Mouse (Mus musculus): ENCODE measurements around the gene Cks1b. TPM values are rescaled to one million over a fixed set of nuclear protein-coding genes. Genes with fewer than 3 reads are reported as not detected.

Cks1b gene
- polyA plus RNA-seq, 1 experiment, result 11.7 TPM

DNA sequence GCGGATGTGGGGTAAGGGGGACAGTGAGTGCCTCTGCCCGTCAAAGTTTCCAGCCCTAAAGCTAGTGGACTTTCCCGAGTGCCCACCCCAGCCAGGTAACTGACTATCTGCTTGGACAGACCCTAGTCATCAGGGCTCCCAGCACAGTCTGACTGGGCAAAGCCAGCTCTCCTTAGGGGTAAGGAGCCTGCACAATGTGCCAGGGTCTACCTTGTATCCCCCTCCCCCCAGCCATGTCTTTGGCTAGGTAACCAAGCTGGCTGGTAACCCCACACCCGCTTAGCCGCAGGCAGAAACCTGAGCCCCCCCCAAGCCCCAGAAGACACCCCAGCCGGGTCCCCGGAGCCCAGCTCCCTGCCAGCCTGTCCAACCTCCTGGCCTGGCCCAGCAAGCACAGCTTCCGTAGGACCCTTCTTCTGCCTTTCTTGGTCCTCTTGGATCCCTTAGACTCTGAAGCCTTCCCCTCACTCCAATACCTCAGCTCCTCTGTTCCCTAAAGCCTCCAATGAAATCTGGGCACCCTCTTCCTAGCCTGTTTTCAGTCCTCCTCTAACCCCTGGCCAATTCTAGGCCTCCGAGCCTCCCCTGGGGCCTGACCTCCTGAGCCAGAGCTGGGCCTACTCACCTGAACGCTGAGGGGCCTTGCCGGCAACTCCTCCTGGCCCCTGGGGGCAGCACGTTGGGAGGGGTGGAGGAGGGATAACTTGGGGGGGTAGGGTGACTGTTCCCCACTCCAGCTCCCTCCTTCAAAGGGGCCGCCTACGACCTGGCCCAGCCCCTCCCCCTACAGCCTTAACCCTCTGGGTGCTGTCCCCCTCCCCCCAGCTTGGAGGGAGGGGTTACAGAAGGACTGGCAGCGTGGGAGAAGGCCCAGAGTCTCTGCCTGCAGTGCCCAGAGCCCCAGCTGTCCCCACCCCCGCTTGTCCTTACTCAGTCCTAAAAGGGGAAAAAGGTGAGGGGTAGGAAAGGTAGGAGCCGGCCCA lies 31.5 kb downstream of the Cks1b start:
- TF ChIP-seq CTCF (IDR thresholded peaks at IDR 0.05; ENCODE audit: insufficient read depth, low read length) (no peak), POLR2A (IDR thresholded peaks at IDR 0.05; ENCODE audit: borderline replicate concordance, extremely low read depth, low read depth, low read length) (no peak)
- peak; percentile 13 for DNase-seq
- WGBS, result 62% methylated on average over 17 of the region's 17 CpGs
- H3K4me1 ChIP-seq (ENCODE audit: control insufficient read depth, insufficient read depth, low read length), result peaks cover 24% of the 10 kb centered on the region
- H3K4me3 ChIP-seq (replicated peaks; ENCODE audit: extremely low read depth, low read depth, low read length), result peak overlapping the region; percentile 23

DNA sequence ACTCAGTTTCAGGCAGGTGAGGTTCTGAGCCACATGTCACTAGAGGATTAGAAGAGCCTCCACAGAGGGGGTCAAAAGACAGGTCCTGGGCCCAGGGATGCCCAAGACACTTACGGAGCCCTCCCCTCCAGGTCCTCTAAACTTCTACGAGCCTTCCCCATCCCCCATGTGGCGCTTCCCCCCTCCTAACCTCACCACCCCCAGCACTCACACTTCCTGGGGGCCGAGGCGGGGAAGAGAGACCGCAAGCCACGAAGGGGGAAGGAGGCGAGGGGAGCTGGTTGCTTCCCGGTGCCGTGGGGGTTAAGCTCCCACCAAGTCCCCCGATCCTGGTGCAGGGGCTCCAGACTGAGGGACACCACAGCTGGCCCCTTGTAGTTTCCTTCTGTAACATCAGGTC lies 32.7 kb downstream of the Cks1b start:
- Histone ChIP-seq H3K4me1 (ENCODE audit: control insufficient read depth, insufficient read depth, low read length) (peaks cover 17% of the 10 kb centered on the region), H3K4me3 (replicated peaks; ENCODE audit: extremely low read depth, low read depth, low read length) (no peak overlapping the region)
- TF ChIP-seq POLR2A (IDR thresholded peaks at IDR 0.05; ENCODE audit: borderline replicate concordance, extremely low read depth, low read depth, low read length) (no peak), CTCF (IDR thresholded peaks at IDR 0.05; ENCODE audit: insufficient read depth, low read length) (no peak)
- 46% methylated on average over 11 of the region's 11 CpGs for WGBS
- peak; percentile 13 for DNase-seq

- TF ChIP-seq CTCF (IDR thresholded peaks at IDR 0.05; ENCODE audit: insufficient read depth, low read length) (no peak), POLR2A (IDR thresholded peaks at IDR 0.05; ENCODE audit: borderline replicate concordance, extremely low read depth, low read depth, low read length) (no peak)
- H3K4me3 ChIP-seq (replicated peaks; ENCODE audit: extremely low read depth, low read depth, low read length), result no peak overlapping the region
- WGBS, result 66% methylated on average over 12 of the region's 12 CpGs
- peaks cover 14% of the 10 kb centered on the region for H3K4me1 ChIP-seq (ENCODE audit: control insufficient read depth, insufficient read depth, low read length)
- peak; percentile 23 for DNase-seq
These were observed 33.7 kb downstream of the Cks1b start for GRCm38 (mm10) chr3:89384331-89385076.

DNA sequence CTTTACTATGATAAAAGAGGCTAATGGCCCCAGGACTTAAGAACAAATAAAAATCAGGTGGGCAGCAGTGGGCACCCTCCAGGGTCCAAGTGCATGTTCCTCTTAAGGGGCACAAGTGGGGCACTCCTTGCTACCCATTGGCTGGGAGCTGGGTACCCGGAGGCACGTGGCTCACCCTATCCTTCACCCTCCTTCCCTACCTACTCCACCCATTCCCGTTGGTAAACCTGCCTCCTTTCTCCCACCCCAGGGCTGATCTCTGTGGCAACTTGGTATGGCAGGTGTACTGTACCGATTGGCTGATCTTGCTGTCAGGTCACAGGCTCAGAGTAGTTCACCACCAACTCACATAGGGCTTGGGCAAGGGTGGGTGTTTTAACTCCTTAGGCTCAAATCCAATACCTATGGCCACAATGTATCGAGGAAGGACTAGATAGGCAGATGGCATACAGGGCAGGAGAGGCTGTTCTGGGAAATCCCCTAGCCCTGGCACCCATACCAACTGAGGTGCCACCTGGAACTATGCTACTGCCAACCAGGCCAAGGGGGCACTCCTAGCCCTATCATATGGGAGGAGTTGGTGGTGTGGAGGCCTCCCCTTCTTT lies 34.4 kb downstream of the Cks1b start:
- DNase-seq, result peak; percentile 22
- WGBS, result 64% methylated on average over 5 of the region's 5 CpGs
- Histone ChIP-seq H3K4me1 (ENCODE audit: control insufficient read depth, insufficient read depth, low read length) (peaks cover 14% of the 10 kb centered on the region), H3K4me3 (replicated peaks; ENCODE audit: extremely low read depth, low read depth, low read length) (no peak overlapping the region)
- no peak for TF ChIP-seq CTCF (IDR thresholded peaks at IDR 0.05; ENCODE audit: insufficient read depth, low read length)

GRCm38 (mm10) chr3:89382950-89383349 lies 35.2 kb downstream of the Cks1b start:
- Histone ChIP-seq H3K4me1 (ENCODE audit: control insufficient read depth, insufficient read depth, low read length) (peaks cover 14% of the 10 kb centered on the region), H3K4me3 (replicated peaks; ENCODE audit: extremely low read depth, low read depth, low read length) (no peak overlapping the region)
- WGBS, result 69% methylated on average over 5 of the region's 5 CpGs
- TF ChIP-seq POLR2A (IDR thresholded peaks at IDR 0.05; ENCODE audit: borderline replicate concordance, extremely low read depth, low read depth, low read length), result no peak
- TF ChIP-seq CTCF (IDR thresholded peaks at IDR 0.05; ENCODE audit: insufficient read depth, low read length), result no peak
- DNase-seq, result no peak

DNA sequence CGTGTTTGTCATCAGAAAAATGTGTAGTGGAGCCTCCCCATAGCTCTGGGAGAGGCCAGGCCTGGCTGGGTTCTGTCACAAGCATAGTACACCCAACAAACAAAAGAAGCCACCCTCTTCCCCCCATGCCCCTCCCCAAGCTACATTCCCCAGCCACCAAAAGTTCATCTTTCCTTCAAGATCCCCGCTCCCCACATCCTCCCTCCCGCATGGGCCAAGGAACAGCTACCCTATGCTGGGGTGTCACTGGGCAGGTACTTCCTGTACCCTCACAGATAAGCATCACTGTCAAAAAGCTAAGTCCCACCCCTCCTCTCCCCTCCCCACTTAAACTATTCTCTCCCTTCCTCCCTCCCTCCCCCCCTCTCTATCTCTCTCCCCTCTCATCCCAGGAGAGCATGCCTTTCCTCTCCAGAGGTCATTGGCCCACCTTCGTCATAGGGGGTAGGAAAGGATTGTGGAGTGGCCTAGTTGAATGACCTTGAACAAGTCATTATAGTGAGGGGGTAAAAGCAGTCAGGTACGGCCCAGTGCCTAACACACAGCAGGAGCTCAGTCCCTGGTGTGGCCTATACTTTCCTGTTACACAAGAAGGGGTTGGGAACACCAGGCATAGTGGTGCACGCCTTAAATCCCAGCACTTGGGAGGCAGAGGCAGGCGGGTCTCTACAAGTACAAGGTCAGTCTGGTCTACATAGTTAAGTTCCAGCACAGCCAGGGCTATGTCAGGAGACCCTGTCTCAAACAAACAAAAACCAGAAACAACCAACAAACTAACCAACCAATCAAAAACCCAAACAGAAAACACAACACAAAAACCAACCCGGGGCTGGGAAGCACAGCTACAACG lies 35.9 kb downstream of the Cks1b start:
- Histone ChIP-seq H3K4me3 (replicated peaks; ENCODE audit: extremely low read depth, low read depth, low read length) (no peak overlapping the region), H3K4me1 (ENCODE audit: control insufficient read depth, insufficient read depth, low read length) (peaks cover 13% of the 10 kb centered on the region)
- peak; percentile 11 for DNase-seq
- WGBS, result 84% methylated on average over 9 of the region's 9 CpGs
- no peak for TF ChIP-seq CTCF (IDR thresholded peaks at IDR 0.05; ENCODE audit: insufficient read depth, low read length)

- no peak for TF ChIP-seq CTCF (IDR thresholded peaks at IDR 0.05; ENCODE audit: insufficient read depth, low read length)
- TF ChIP-seq POLR2A (IDR thresholded peaks at IDR 0.05; ENCODE audit: borderline replicate concordance, extremely low read depth, low read depth, low read length), result no peak
- Histone ChIP-seq H3K4me3 (replicated peaks; ENCODE audit: extremely low read depth, low read depth, low read length) (no peak overlapping the region), H3K4me1 (ENCODE audit: control insufficient read depth, insufficient read depth, low read length) (peaks cover 13% of the 10 kb centered on the region)
- WGBS, result 84% methylated on average over 11 of the region's 11 CpGs
- no peak for DNase-seq
These were observed 37.0 kb downstream of the Cks1b start for GRCm38 (mm10) chr3:89381233-89381632.

- DNase-seq, result no peak
- H3K4me1 ChIP-seq (ENCODE audit: control insufficient read depth, insufficient read depth, low read length), result peaks cover 13% of the 10 kb centered on the region
- H3K4me3 ChIP-seq (replicated peaks; ENCODE audit: extremely low read depth, low read depth, low read length), result no peak overlapping the region
- TF ChIP-seq POLR2A (IDR thresholded peaks at IDR 0.05; ENCODE audit: borderline replicate concordance, extremely low read depth, low read depth, low read length) (no peak), CTCF (IDR thresholded peaks at IDR 0.05; ENCODE audit: insufficient read depth, low read length) (no peak)
- WGBS, result 94% methylated on average over 18 of the region's 18 CpGs
These were observed 37.5 kb downstream of the Cks1b start for GRCm38 (mm10) chr3:89380711-89381110.

DNA sequence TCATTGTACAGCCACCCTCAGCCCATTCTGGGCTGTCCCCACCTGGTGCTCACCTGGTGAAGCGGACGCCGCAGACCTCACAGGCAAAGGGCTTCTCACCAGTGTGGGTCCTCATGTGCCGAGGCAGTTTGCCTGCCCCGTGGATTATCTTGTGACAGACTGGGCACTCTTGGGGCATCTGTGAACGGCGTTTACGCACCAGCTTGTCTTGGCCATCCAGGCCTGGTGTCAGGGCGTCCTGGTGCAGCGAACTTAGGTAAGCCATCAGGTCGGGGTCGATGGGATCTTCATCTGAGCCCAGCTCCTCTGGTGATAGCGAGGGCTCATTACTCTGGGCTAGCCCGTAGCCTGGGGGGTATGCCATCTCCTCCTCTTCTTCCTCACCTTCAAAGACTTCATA lies 37.9 kb downstream of the Cks1b start:
- peaks cover 13% of the 10 kb centered on the region for H3K4me1 ChIP-seq (ENCODE audit: control insufficient read depth, insufficient read depth, low read length)
- no peak for TF ChIP-seq CTCF (IDR thresholded peaks at IDR 0.05; ENCODE audit: insufficient read depth, low read length)
- TF ChIP-seq POLR2A (IDR thresholded peaks at IDR 0.05; ENCODE audit: borderline replicate concordance, extremely low read depth, low read depth, low read length), result no peak
- no peak for DNase-seq
- no peak overlapping the region for H3K4me3 ChIP-seq (replicated peaks; ENCODE audit: extremely low read depth, low read depth, low read length)
- 92% methylated on average over 14 of the region's 14 CpGs for WGBS
